Mouse (Mus musculus) embryo, embryonic 11.5 days (tissue): ENCODE results near the gene Gpr18.

ENCODE experiments used
- DNase-seq: peaks from one replicate; pipeline ENCODE4 v3.0.0-alpha.2; 2012; ENCODE audit warnings: low read depth, low spot score

Gpr18 gene

DNA sequence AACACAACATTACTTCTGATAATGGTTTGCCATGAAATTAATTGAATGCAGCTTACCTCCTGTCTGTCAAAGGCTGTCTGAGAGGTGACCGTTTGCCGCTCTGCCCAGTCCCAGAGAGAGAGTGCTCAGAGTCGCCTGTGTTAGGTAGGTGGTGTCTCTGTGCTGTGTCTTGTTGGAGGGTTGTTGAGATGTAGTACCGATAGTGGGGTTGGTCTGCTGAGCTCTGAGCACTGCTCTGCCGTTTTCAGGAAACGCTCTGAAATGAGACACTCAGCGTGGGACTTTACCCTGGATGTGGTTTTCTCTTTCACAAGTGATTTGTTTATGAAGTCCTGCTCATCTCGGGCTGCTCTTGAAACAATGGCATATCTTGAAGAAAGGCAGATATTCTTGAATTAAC, at the start of gene Gpr18:
Gpr18 (minus strand) TSS at position 161 of the 400 bp plus-strand sequence.
- DNase-seq: no peak

- DNase-seq: no peak
Observed at GRCm38 (mm10) chr14:121964990-121965389, 49.4 kb upstream of the Gpr18 start, which contains the start of gene Gpr183. TSS of gene Gpr183 (minus strand) at chr14:121965195.

GRCm38 (mm10) chr14:121963942-121964335, 48.4 kb upstream of the Gpr18 start:
- DNase-seq: no peak

DNA sequence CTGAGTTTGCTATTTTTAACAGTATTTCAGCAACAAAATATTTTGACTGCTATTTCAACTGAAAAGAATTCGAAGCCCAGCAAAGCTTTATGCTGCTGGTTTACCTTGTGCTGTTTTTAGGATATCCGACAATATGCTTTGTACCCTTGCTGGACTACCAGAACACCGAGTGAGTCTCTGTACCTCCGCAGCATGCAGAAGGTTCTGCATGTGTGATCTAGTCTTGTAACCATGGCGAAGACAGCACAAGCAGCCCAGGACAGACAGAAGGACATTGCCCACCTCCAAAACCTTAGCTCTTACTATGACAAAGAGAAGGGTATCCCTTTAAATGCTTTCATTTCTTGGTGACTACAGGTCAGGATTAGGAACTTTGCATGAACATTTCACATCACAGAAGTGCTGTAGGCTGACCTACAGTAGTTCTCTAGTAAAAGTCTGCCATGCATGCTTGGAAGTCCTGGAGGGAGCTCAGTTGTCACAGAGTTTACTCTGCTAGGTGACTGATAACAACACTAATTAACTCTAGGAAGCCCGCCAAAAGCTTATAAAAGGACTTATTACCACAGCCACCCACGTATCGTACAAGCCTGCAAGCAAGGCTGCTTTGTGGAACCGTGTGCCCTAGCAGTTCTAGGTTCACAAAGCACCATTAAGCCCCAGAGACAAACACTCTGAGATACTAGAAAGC, 47.8 kb upstream of the Gpr18 start:
- DNase-seq: no peak

DNA sequence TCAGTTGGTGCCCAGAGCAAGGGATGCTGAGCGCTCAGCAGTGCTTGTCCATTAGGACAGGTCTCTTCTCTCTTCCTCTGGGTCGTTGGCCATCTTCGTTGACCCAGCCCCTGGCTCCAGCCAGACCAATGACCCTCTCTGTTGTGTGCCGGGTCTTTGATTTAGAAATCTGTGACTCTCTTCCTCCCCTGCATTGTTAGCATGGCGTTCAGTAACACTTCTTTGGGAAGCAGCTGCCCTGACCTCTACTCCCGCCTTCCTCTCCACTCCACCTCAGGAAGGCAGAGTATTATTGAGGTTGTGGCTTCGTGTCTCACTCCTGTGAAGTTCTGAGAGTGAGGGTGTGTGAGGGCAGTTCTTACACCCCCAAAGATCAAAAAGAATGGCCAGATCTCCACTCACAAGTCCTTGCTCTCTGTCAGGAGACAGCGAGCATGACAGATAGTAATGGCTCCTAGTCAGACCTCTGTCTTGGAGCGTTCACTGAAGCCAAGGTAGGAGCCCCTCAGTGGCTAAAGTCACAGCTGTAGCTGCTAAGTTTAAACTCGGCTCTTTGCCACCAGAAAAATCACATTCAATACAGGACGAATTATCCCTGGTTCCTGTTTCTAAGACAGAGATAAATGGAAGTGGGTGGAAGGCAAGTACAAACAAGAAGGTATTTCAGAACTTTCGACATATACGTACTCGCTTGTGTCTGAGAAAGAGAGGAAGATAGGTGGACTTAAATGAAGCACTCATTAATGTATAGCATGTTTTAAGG, 46.7 kb upstream of the Gpr18 start:
- DNase-seq: no peak

- no peak for DNase-seq
Observed at GRCm38 (mm10) chr14:121961496-121962127, 46.0 kb upstream of the Gpr18 start.

DNA sequence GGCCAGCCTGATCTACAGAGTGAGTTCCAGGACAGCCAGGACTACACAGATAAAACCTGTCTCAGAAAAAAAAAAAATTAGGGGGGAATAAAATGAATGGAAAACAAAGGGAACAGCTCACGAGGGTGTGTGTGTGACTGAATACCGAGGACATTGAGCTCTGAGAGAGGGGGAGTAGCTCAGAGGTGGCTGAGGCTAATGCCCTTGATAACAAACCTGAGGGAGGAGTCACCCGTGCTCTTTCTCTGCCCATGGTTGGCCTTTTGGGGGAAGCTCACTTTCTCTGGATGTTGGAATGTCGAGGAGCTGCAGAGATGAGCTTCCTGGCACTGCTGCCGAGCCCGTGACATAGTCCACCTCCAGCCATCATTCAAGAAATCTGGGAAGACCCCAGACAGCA, 45.4 kb upstream of the Gpr18 start:
- no peak for DNase-seq

GRCm38 (mm10) chr14:121960531-121960930, 45.0 kb upstream of the Gpr18 start:
- no peak for DNase-seq

DNA sequence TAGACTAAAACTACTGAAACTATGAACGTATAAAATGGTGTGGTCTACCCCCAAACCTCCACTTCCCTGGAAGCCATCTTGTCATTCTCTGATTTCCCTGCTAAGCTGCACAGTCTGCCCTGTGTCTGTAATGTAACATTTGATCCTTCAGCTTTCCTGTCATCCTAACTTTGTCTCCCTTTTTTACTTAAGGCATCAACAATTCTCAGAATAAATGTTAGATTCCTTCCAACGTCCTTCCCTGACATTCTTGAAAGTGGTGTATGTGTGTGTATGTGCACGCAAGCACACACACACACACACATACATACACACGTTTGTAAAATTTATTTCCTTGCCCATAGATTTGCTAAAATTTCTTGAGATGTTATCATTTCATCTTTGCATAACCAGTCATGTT, 44.5 kb upstream of the Gpr18 start:
- no peak for DNase-seq

GRCm38 (mm10) chr14:121959538-121959980, 44.0 kb upstream of the Gpr18 start:
- no peak for DNase-seq

GRCm38 (mm10) chr14:121958751-121959537, 43.4 kb upstream of the Gpr18 start:
- DNase-seq: no peak

DNA sequence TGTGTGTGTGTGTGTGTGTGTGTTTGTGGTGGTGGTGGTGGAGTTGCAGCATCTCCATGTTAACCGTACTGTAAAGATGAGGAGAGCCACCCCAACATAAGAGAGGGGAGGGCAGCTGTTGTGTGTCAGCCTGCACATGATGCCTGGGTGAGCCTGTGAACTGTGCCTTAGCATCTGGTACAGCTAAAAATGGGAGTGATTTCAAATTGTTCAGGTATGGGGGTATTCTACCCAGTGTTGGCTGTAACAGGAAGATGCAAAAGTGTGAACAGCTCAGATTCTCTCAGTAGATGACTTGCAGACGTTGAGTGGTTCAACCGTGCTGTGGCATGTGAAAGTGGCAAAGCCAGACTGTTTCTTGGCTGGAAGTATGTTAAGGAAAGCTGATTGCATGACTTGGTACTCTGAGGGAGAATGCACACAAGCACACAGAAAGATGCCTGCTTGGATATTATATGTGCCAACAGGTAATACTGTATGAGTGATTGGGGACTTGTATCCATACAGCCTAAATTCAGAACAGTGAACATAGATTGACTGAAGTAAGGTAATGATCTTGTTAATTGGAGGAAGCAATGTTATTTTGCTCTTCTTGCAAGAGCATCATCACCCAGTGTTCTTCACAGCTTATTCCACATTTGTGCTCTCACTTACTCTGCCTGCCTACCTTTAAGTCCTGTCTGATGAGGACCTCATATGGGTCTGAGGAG, 42.6 kb upstream of the Gpr18 start:
- DNase-seq: no peak

DNA sequence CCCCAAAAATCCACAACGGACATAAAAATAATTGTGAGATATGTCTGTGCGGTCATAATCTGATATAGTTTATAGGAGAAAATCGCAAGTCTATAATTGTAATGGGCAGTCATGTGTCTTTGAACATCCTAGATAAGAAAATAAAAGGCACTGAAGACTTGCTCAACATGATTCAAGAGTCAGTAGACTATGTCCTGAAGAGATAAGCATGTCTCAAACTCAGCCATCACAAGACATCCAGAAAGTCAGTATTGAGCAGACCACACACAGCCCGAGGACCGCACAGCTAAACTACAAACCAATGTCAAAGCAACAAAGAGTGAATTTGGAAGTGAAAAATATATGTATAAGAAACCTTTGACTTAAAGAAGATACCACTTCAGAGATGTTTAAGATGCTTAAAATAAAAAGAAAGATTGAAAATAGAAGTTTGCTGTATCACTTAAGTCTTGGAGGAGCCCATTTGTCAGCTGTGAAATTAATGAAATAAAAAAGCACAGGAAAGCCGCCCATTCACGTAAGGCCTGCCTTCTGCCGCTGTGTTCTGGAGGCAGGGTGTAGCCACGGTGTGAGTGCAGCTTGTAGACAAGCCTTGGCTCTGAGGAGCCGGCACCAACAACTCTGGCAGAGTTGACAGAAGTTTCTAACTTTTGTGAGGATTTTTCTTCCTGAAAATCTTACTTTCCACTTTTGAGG, 41.7 kb upstream of the Gpr18 start:
- no peak for DNase-seq

DNA sequence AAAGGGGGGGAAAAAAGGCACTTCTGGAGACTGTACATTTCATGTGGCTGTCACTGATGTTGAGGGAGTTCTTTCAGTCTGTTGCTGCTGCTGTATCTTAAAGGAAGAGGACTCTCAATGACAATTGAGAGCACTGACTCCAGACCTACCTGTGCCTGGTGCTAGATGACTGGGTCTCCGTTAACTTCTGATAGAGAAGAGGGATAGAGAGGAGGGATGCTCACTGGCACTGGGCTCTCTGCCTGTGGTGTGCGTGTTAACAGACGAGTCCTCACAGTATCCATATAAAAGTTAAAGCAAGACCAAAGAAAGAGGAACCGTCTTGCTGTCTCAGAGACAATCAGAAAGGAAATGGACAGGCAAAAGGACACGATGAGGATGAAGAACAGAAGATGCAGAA, 40.7 kb upstream of the Gpr18 start:
- DNase-seq: no peak

GRCm38 (mm10) chr14:121955176-121955795, 39.7 kb upstream of the Gpr18 start:
- DNase-seq: no peak

DNA sequence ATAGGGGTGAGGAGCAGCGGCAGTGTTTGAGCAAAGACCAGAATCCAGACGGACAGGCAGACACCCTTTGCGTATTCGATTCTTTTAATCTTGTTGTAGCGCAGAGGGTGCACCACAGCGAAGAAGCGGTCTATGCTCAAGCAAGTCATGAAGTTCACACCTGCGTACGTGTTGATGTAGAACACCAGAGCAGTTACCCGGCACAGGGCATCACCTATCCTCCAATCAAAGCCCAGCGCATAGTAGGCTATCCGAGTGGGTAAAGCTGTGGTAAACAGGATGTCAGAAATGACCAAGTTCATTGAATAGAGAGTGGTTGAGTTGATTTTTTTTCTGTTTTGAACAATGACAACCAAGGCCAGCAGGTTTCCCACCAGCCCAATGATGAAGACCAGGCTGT, 39.0 kb upstream of the Gpr18 start:
- DNase-seq: no peak

GRCm38 (mm10) chr14:121954129-121954528, 38.5 kb upstream of the Gpr18 start:
- no peak for DNase-seq

DNA sequence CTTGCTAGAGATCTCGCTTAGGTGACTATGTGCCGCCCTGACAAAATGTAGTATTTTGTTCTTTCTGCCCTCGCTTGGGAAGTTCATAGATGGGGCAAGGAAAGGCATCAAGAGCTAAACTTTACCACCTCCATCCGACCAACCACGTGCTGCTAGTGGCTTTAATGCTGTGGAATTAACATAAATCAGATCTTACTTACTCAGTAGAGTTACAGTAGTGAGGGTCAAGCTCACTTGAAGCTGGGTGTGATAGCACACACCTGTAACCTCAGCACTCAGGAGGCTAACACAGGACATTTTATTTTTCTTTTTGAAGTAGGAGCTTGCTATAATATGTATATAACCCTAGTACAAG, 36.4 kb upstream of the Gpr18 start:
- no peak for DNase-seq

DNA sequence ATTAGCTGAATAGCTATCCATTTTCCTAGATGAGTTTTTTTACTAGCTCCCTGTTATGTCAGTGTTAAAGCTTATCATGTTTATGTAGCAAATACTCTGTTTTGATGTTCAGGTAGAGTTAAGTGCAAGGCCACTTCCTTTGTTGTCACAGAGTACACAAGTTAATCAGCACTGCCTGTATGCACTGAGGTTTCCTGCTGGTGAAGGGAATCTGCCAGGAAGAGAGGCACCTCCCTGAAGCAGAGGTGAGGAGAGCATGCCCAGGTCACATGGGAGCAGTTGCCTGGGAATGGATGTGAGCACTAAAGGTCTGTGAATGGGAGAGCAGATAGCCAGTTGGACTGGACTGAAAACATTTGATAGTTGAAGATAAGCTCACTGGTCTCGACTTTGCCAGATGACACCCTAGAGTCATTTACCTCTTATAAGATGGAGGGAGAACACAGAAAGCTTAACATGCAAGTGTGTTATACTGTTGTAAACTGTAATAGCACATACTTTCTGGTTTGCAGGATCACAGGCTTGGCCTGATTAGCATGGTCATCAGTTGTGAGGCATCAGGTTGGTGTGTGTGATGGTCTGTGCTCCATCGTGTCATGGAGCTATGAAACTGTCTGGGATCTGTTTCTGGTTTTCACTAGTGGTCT, 35.9 kb upstream of the Gpr18 start:
- DNase-seq: no peak

DNA sequence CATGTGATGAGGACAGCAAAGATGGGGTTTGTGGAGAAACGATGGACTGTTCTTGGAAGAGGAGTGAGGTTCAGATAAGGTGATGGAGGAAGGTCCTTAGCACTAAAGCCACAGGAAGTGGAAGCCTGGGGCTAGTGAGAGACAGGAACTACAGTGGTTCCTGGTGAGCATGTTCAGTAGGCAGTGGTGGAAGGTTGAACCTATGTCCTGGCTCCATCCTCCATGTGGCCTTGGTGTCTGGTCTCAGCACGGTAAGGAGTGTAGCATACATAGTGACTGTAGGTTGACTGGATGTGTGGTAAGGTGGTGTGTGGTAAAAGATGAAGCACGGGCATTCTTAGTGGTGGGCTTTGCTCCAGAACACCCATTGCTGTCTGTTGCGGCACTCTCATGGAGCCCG, 34.3 kb upstream of the Gpr18 start:
- DNase-seq: no peak
